Mouse (Mus musculus) intestine, embryonic 15.5 days (tissue): ENCODE data around the gene Yaf2. TPM values are rescaled to one million over a fixed set of nuclear protein-coding genes. Genes with fewer than 3 reads are reported as not detected.

Experiments
- polyA plus RNA-seq: library from polyadenylated mRNA; unstranded; fragments of >200 nt; fragmentation: Nextera tagmentation; extraction: Ambion mirVana; gene quantifications from 2 replicates; pipeline ENCODE4 v1.2.1, GENCODE M21; 2015

Yaf2 gene
- polyA plus RNA-seq, 1 experiment from 2014 or later, result 73.6 TPM

Other genes with a start within 250 kb of the Yaf2 start
- gene Gxylt1, start 61.8 kb downstream of the Yaf2 start, polyA plus RNA-seq, result 10.2 and 10.8 TPM in 2 replicates
- 111 and 114 TPM in 2 replicates for gene Zcrb1, start 61.4 kb upstream of the Yaf2 start, polyA plus RNA-seq
- gene Pphln1, start 61.4 kb upstream of the Yaf2 start, polyA plus RNA-seq, result 36.1 and 38.5 TPM in 2 replicates